Mouse (Mus musculus) erythroblast, adult 5-6 weeks (primary cell): ENCODE results near the gene Dus2. TPM values are rescaled to one million over a fixed set of nuclear protein-coding genes. Genes with fewer than 3 reads are reported as not detected.
"Not testable (repeated sequence)": the region's sequence is repeated elsewhere in the genome, so short reads cannot be mapped to it uniquely, and the experiment has no call there.

ENCODE experiments used
- ATAC-seq: replicated peaks from 2 replicates; pipeline ENCODE4 v1.8.0; 2016; ENCODE audit warnings: moderate number of reproducible peaks, mild to moderate bottlenecking, moderate TSS enrichment, inconsistent platforms; ENCODE audit not compliant: poor library complexity, low FRiP score, severe bottlenecking
- total RNA-seq, 2 experiments: library from RNA; stranded (forward) in 1 of 2; stranded (reverse) in 1 of 2; fragments of 150-400 nt in 1 of 2; fragments of 200-764, 138-1000 nt in 1 of 2; gene quantifications; 2 replicates each; pipeline versions ENCODE4 v1.2.3 to v1.2.4; 2015 to 2017; ENCODE audit warnings: low replicate concordance in 2 of 2

Gene Dus2
- total RNA-seq, 2 experiments from 2014 or later, result 3.7 to 8.9 TPM

DNA sequence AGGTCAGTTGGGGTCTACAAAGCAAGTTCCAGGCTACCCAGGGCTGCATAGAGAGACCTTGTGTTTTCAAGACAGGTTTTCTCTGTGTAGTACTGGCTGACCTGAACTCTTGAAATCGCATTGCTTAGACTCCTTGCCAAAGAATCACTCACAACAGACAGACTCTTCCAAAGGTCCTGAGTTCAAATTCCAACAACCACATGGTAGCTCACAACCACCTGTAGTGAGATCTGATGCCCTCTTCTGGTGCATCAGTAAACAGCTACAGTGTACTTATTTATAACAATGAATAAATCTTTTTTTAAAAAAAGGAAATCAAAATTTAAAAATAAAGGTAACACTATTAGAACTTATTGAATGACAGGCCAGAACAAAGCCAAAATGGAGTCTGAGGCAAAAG lies 10.0 kb upstream of the Dus2 start:
- ATAC-seq, result no peak

DNA sequence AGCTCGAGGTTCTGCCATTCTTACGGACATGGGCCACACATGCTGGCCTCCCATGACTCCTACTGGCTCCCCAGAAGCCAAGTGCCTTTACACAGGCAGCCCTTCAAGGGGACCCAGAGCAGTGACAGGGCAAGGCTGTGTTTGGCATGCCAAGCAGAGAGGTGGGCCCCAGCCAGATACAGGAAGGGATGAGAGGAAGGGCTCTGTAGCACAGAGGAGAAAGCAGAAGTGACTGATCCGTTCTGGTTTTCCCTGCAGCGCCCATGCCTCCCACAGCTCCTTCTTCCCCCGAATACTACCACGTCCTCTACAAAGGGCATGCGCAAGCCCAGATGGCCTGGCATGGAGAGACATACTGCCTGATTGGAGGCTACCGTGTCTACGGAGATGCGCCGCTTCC lies 7.7 kb upstream of the Dus2 start:
- ATAC-seq, result not testable (repeated sequence)

DNA sequence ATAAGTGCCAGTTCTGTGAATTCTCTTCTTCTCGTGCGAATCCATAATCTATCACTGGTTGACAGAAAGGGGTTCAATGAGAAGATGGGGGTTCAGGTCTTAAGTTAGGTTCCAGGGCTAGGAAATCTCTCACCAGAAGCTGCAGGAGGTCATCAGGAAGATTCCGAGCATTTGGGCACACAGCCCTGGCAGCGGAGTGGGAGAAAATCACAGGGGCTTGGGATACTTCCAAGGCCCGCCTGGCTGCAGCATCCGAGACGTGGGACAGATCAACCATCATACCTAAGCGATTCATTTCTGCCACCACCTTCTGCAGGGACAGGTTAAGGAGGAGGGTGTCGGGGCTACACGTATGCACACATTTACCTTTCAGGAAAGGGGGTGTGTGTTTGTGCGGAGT lies 2.6 kb upstream of the Dus2 start:
- no peak for ATAC-seq

DNA sequence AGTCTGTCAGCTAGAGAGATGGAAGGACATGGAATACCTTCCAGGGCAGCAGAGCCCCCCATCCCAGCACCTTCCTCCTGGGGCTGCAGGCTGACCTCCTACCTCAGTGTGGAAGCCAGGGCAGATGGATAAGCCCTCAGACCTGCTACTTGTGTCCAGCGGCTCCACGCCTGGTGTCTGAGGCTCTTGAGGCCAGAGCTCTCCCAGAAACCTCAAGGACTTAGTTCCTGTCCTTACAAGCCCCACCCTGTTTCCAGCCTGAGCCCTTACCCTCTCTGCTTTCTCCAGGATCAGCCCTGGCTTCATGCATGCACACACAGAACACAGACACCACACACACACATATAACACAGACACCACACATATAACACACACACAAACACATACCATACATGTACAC lies 409 bp downstream of the Dus2 start:
- no peak for ATAC-seq

DNA sequence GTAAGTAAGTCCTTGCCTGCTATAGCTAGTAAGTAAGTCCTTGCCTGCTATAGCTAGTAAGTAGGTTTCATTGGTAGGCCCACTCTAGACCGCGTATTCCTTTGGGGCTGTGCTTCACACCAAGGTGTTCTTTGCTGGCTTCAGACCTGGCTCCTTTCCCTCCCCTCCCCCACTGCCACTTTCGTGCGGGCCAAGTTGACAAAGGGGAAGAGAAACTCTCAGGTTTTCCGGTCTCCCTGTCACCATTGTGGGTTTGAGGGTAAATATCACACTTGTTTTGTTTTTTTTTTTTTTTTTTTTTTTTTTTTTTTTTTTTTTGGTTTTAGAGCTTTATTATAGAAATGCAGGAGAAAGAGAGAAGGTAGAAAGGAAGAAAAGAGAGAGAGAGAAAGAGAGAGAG lies 1.4 kb downstream of the Dus2 start:
- no peak for ATAC-seq

DNA sequence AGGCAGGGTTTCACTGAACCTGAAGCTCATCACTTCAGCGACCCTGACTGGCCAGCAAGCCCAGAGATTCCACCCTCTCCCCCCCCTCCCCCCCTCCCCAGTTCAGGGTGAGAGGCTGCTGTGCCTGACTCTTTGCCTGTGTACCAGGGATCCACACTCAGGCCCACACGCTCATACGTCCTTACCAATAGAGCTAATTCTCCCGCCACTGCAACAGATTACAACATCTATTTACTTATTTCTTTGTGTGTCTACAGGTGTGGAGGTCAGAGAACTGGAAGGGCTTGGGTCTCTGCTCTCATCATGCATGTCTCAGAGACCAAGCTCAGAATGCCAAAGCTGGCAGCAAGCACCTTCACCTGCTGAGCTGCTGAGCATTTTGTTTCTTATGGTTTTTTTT lies 2.1 kb downstream of the Dus2 start:
- ATAC-seq, result no peak

DNA sequence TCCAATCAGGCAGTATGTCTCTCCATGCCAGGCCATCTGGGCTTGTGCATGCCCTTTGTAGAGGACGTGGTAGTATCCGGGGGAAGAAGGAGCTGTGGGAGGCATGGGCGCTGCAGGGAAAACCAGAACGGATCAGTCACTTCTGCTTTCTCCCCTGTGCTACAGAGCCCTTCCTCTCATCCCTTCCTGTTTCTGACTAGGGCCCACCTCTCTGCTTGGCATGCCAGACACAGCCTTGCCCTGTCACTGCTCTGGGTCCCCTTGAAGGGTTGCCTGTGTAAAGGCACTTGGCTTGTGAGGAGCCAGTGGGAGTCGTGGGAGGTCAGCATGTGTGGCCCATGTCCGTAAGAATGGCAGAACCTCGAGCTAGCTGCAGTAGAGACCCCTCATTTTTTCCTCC lies 5.2 kb downstream of the Dus2 start:
- ATAC-seq, result peak; percentile 54

DNA sequence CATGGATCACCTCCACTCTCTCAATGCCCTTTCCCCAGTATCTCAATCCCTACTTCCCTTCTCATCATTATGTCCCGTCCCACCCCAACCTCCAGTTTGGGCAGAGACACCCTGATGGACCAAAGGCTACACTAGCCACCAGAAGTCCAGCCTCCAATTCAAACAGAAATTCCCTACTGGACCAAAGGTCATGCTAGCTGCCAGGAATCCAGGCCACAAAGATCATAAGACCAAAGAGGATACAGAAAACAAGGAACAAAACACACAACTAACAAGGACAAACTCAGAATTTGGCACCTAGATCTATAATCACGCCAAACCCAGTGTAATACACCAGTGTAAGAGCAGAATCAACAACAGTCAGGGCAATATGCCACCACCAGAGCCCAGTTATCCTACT lies 7.8 kb downstream of the Dus2 start:
- ATAC-seq, result no peak

DNA sequence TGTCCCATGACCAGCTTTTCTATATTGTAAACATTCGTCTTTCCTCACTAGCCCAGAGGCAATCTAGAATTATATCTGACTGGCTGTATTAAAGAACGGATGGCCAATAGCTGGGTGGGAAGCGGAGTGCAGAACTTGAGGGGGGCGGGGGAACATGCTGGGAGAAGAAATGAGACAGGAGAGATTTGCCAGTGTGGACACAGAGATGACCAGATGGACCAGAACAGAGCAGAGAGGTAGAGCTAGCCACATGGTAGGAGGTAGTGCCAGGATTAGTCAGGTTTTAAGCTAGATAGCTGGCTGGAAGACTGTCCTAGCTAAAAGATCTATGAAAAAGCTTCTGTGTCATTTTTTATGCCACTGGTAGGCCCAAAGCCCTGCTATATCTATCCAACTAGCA lies 10.8 kb downstream of the Dus2 start:
- no peak for ATAC-seq

DNA sequence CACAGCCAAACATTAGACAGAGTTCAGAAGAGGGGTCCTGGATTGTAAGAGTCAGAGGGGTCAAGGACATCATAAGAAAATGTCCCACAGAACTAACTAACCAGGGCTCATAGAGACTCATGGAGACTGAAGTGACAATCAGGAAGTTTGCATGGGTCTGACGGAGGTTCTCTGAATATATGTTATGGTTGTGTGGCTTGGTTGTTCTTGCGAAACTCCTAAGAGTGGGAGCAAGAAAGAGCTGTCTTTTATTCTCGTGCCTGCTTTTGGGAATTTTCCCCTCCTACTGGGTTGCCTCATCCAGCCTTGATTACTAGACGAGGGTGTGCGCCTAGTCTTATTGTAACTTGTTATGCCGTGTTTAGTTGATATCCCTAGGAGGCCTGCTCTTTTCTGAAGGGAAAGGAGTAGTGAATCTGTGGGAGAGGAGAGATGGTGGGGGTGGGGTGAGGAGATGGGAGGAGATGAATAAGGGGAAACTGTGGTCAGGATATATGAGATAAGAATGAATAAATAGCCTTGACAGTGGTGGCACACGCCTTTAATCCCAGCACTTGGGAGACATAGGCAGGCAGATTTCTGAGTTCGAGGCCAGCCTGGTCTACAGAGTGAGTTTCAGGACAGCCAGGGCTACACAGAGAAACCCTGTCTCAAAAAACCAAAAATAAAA lies 13.5 kb downstream of the Dus2 start:
- ATAC-seq, result no peak

DNA sequence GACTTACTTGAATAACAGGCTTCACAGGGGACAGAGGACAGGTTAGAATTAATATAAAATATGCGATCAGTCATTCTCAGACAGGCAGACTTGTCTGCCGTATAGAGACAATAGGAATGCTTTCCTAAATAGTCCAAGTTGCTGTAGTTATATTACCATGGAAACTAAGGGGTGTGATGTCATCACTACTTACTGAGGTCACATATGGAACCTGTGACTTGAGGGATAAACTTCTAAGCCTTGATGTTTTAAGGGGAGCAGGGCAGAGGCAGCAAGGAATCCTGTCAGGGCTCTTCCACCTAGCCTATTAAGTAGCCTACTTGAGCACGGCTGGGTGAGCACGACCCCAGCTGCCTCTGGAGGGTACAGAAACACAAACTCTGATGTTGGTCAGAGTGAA lies 14.7 kb downstream of the Dus2 start, which contains the start of gene Dpep2nb:
Gene Dpep2nb (minus strand): TSS at position 101 of the 400 bp plus-strand sequence.
- no peak for ATAC-seq

DNA sequence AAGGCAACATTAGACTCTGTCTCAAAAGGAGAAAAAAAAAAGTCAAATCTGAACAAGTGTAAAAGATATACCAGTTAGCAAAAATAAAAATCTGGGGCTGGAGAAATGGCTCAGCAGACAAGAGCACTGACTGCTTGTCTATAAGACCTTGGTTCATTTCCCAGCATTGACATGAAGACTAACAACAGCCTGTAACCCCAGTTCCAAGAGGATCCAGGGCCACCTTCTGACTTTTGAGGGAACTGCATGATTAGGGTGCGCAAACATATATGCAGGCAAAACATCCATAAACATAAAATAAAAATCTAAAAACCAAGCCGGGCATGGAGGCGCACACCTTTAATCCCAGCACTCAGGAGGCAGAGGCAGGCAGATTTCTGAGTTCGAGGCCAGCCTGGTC lies 15.3 kb downstream of the Dus2 start:
- no peak for ATAC-seq

DNA sequence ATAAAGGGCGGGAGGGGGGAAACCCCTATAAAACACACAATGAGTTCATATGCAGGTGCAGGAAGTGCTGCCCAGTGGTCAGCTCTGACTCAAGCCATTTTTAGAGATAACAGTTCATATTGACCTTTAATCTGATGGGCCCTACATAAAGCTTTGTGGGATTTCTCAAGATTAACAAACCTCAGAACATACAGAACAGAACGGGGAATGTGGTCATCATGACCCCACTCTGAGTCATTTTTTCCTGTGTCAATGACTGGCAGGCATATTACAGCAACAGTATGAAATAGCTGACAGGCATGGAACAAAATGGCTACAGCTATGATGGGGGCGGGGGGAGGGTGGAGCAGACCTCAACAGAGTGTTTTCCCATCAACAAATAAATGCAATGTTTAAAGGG lies 16.0 kb downstream of the Dus2 start:
- no peak for ATAC-seq

DNA sequence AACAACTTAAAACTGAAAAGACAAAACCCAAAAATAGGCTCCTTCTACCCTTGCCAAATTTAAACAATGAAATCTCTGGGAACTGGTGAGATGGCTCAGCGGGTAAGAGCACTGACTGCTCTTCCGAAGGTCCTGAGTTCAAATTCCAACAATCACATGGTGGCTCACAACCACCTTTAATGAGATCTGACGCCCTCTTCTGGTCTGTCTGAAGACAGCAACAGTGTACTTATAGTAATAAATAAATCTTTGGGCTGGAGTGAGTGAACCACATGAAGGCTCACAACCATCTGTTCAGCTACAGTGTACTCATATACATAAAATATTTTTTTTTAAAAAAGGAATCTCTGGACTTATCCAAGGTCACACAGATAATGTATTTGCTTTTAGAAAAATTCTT lies 16.8 kb downstream of the Dus2 start:
- not testable (repeated sequence) for ATAC-seq

DNA sequence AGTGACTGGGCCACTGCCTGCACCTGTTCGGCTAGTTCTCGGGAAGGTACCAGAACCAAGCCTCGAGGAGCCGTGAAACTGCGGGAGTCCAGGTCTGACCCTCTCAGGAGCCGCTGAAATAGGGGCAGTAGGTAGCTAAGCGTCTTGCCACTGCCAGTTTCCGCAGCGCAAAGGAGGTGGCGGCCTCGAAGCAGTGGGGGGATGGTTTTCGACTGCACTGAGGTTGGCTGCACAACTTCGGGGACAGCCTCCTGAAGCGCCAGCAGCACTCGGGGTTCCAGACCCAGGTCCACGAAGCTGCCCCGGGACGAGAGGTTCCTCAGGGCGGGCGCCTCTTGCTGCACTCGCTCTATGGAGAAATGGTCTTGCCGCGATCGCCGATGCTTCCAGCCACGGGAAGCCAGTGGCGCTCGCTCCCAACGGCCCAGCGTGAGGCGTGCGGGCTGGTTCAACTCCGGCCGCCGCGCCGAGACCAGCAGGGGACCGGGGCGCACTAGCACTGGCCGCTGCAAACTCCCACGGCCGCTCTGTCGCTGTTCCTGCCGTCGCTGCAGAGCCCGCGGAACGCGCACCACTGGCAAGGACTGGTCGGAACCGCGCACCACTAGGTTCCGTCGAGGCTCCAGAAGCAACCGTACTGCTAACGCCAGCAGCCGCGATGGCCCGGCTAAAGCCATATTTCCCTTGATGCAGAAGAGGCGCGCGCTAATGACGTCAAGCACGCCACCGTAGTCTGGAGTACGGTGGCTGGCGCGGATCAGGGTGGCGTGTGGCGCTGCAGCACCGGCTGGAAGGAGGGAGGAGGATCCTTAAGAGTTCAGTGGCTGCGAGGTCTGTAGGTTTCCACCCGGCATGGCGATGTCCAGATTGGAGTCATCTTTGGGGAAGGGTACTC lies 19.9 kb downstream of the Dus2 start:
- ATAC-seq, result peak; percentile 94

DNA sequence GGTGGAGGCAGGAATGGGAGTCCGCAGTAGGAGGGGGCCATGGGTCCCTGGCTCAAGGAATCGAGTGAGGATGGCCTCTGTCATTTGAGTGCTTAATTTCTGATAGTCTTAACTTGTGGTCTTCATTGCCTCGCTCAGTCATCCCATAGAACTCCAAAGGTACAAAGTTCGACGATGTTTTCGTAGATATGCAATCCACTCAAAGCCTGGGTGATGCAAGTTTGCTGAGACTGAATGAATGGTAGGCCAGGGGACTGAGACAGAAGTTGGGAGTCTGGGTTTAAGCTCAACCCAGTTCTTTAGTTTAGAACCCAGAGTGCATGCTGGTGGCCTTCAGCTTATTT lies 20.5 kb downstream of the Dus2 start, which contains the start of gene Ddx28:
Gene Ddx28 (minus strand): TSS at position 240 of the 344 bp plus-strand sequence.
- ATAC-seq, result no peak; the same call in 1 of the 2 replicates

DNA sequence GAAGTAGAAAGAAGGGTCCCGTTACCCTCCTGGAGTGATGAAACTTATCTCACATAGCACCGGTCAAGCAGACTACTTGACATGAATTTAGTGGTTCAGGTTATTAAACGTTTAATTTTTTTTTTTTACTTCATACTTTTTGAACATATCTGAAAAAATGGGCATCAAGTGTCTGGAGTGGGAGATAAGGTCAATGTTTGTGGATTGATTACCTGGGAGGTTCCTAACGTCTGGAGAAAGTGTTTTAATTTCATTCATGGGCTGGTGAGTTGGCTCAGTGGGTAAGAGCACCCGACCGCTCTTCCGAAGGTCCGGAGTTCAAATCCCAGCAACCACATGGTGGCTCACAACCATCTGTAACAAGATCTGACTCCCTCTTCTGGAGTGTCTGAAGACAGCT lies 21.1 kb downstream of the Dus2 start:
- ATAC-seq, result 0 out of 2 replicates have a peak, but pooled peaks have one; percentile 21

DNA sequence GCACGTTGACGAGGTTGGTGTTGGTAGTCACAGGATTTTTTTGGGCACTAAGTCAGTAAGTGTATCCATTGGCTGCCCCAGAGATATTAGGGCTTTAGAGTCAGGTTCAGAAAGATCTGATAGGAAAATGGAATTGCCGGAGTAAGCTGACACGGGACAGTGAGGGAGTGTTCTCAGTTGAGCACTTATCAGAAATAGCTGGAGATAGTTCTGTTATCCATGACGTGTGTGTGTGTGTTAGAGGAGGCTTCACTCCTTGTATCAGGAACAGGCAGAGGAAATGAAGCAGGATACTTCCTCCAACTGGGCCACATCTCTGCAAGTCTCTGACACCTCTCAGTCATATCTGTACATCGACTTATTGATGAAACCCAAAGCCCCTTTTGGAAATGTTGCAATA lies 25.1 kb downstream of the Dus2 start:
- no peak for ATAC-seq

DNA sequence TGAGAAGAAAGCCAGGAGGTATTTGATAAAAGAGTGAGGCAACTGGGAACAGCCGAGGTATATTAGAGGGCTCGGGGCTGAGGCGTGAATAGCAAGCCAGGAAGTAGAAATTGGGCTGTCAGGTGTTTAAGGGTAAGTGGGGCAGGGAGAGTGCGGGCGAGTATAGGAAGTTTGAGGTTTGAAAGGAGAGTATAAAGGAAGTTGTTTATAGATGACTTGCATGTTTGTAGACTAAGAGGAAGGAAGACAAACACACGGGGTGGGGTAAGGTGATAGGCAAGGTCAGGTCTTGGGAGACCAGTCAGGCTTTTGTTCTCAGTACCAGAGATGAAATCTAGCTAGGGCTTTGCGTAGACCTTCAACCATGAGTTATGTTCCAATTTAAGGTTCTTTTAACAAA lies 26.0 kb downstream of the Dus2 start:
- ATAC-seq, result peak; percentile 48; the same call in 1 of the 2 replicates

DNA sequence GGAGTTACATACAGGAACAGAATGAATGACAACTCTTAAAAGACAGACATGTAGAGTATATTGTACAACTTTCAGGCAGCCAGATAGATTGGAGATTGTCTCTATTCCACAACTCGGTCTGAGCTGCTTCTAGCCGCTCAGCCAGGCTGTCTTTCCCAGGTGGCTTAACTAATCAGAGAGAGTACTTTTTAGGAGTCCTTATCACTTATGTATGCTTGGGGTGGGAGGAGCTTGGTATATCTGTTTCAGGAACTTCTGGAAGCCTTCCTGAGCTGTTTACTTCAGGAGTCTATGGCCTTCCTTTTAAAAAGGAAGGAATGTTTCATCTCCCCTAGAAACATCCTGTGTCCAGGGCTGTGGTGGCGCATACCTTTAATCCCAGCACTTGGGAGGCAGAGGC lies 26.9 kb downstream of the Dus2 start:
- peak; percentile 57; the same call in 1 of the 2 replicates for ATAC-seq

DNA sequence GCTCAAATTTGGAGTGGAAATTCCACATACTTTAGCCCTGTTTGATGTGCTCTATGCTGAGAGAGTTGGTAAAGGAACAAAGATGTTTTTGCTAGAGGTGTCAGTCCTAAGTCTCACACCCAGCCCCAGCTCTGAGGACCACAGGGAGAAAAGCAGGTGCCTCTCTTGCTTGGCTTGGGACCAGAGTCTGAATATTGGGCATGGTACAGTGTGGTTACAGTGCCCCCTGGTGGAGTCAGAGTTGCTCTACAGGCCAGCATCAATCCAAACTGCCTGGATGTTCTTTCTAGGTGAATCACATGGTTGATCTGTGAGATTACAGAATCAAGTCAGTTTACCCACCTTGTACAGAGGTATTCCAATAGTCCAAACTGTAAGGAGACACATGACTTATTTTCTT lies 31.3 kb downstream of the Dus2 start:
- peak; percentile 92 for ATAC-seq
